9 mouse cellular contexts compared by ENCODE assay signal in the genomic region with DNA sequence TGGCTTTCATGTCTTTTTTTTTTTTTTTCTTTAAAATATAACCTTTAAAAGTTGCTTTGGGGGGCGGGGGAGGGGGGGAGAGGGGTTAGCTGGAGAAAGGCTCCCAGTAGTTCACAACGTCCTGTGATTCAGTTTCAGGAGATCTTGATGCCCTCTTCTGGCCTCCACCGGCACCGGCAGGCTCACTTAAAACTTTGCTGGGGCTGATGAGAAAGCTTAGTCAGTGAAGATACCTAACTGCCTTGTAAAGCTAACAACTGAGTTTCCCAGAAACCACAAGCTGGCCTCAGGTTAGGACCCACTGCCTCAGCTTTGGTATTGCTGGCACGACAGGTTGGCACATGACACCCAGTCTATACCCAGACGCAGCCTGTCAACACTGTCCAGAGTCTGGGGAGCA. TPM values are rescaled to one million over a fixed set of nuclear protein-coding genes. Genes with fewer than 3 reads are reported as not detected.
DNase-seq lines count a peak whose midpoint lies in the region; ATAC-seq and TF ChIP-seq lines count a peak whose summit lies in the region.
"Had no signal": no experiment of that assay in that cellular context is flagged by ENCODE, and none has a peak within 500 bp of the region (broad histone marks: within the 10 kb centered on the region; RNA-seq: fewer than 3 reads in every experiment).

No protein-coding gene starts in this region.

- ATAC-seq in liver, embryonic 14.5 days (ENCODE audit: insufficient read depth) = no peak

- H3K36me3 ChIP-seq in liver, embryonic 14.5 days (replicated peaks; ENCODE audit: control insufficient read depth, insufficient read depth, low read depth) = no peaks in the 10 kb centered on the region
- H3K36me3 ChIP-seq: G1E had no signal

- intact Hi-C loops in heart, postnatal 10 days (cut with DNase I) = loop anchor here (2.0 to 5.0 kb wide), 2 partner anchors 19 to 45 kb away; no protein-coding TSS in a partner anchor

- H3K27ac ChIP-seq in liver, embryonic 14.5 days = no peak overlapping the region

- H3K4me2 ChIP-seq in liver, embryonic 14.5 days (ENCODE audit: low read depth) = peak overlapping the region; percentile 68

- peaks cover 0 to 4% of the 10 kb centered on the region in 2 experiments; a peak in 2 of 4 replicates for H3K4me1 ChIP-seq in liver, embryonic 14.5 days (replicated peaks; ENCODE audit: control insufficient read depth in 2 of 2, insufficient read depth in 2 of 2, low read length in 1 of 2)

- no peaks in the 10 kb centered on the region for H3K9me3 ChIP-seq in liver, embryonic 14.5 days (ENCODE audit: control insufficient read depth, low read length)

- peaks cover 42% of the 10 kb centered on the region for H3K27me3 ChIP-seq in liver, embryonic 14.5 days (ENCODE audit: control insufficient read depth, insufficient read depth, low read length)

- WGBS in liver, embryonic 14.5 days (ENCODE audit: insufficient replicate concordance) = 14% methylated on average over 6 of the region's 6 CpGs

- peak; percentile 29 for TF ChIP-seq CTCF in liver, embryonic 14.5 days (IDR thresholded peaks at IDR 0.05; ENCODE audit: low read depth)

- no peak overlapping the region for H3K4me3 ChIP-seq in liver, embryonic 14.5 days (ENCODE audit: insufficient read depth in 1 of 2, low read depth in 2 of 2, low read length in 2 of 2)

- peak; percentile 47 for DNase-seq in embryo, embryonic 10 days (ENCODE audit: low spot score)
- no peak for DNase-seq in embryo, embryonic 10.5 days (ENCODE audit: low spot score)
- DNase-seq in ZHBTc4 (ENCODE audit: low read depth, low spot score) = peak; percentile 42
- DNase-seq in heart, postnatal 10 days = peak; percentile 50 to 68
- DNase-seq in liver, embryonic 14.5 days (ENCODE audit: low read depth in 3 of 3, low spot score in 3 of 3) = no peak
- peak; percentile 18 to 53 for DNase-seq in spleen, postnatal 10 days (ENCODE audit: low spot score in 2 of 2)
- no peak for DNase-seq in c-Kit-positive CD71-positive TER-119-positive erythroid progenitor cells, embryonic 14.5 days (ENCODE audit: low spot score)
- DNase-seq in left cerebral cortex, adult 9 months (ENCODE audit: low spot score in 2 of 2) = no peak

- no peak overlapping the region for H3K9ac ChIP-seq in liver, embryonic 14.5 days (replicated peaks)

- no peak for TF ChIP-seq EP300 in liver, embryonic 14.5 days (IDR thresholded peaks at IDR 0.05; ENCODE audit: low read depth)

RNA-seq across cellular contexts. Expression of a gene that starts 0.9 kb away (rescaled TPM):
- 10 to 100 TPM; 20.5 to 25.8 TPM for total RNA-seq in heart, postnatal 10 days (2021)
- 7.3 TPM in 2 replicates for polyA plus RNA-seq in liver, embryonic 14.5 days (2012; rRNA removed)
- 6.8 and 7.0 TPM in 2 replicates for polyA plus RNA-seq in liver, embryonic 14.5 days (2014; fragmentation: Nextera tagmentation; extraction: Ambion mirVana)

RNA-seq across cellular contexts. Expression of a gene that starts 22.5 kb away (rescaled TPM):
- total RNA-seq in heart, postnatal 10 days (2021) = 100 to 1,000 TPM; 176 to 183 TPM
- polyA plus RNA-seq in liver, embryonic 14.5 days (2012; rRNA removed) = 104 and 107 TPM in 2 replicates
- 178 and 182 TPM in 2 replicates for polyA plus RNA-seq in liver, embryonic 14.5 days (2014; fragmentation: Nextera tagmentation; extraction: Ambion mirVana)

RNA-seq across cellular contexts. Expression of a gene that starts 31.7 kb away (rescaled TPM):
- 1 to 10 TPM; 1.4 to 2.2 TPM for total RNA-seq in heart, postnatal 10 days (2021)
- 16.5 and 17.5 TPM in 2 replicates for polyA plus RNA-seq in liver, embryonic 14.5 days (2012; rRNA removed)
- polyA plus RNA-seq in liver, embryonic 14.5 days (2014; fragmentation: Nextera tagmentation; extraction: Ambion mirVana) = 12.7 and 15.2 TPM in 2 replicates

RNA-seq across cellular contexts. Expression of a gene that starts 37.9 kb away (rescaled TPM):
- total RNA-seq in heart, postnatal 10 days (2021) = 10 to 100 TPM; 20.9 to 21.6 TPM
- 0.46 and 0.77 TPM in 2 replicates for polyA plus RNA-seq in liver, embryonic 14.5 days (2012; rRNA removed)
- 0.19 and 0.39 TPM in 2 replicates for polyA plus RNA-seq in liver, embryonic 14.5 days (2014; fragmentation: Nextera tagmentation; extraction: Ambion mirVana)

RNA-seq across cellular contexts. Expression of a gene that starts 50.1 kb away (rescaled TPM):
- 1 to 10 TPM in 1 of 2 experiments, under 1 TPM in 1; 0.53 to 1.1 TPM for total RNA-seq in heart, postnatal 10 days (2021)
- 8.1 and 9.5 TPM in 2 replicates for polyA plus RNA-seq in liver, embryonic 14.5 days (2012; rRNA removed)
- polyA plus RNA-seq in liver, embryonic 14.5 days (2014; fragmentation: Nextera tagmentation; extraction: Ambion mirVana) = 11.5 and 13.8 TPM in 2 replicates

Comparison
In these comparisons a context has a peak if more than half of its experiments do, and no peak if none do; other contexts are left out.
1. DNase-seq: peak in embryo, embryonic 10 days (single experiment), ZHBTc4 (single experiment), heart, postnatal 10 days (2 of 2) and spleen, postnatal 10 days (2 of 2); none in embryo, embryonic 10.5 days (single experiment), liver, embryonic 14.5 days (0 of 3), c-Kit-positive CD71-positive TER-119-positive erythroid progenitor cells, embryonic 14.5 days (single experiment) and left cerebral cortex, adult 9 months (0 of 2).